Mouse (Mus musculus): ENCODE results near the gene Spred2. TPM values are rescaled to one million over a fixed set of nuclear protein-coding genes. Genes with fewer than 3 reads are reported as not detected.
"Not testable (repeated sequence)": the region's sequence is repeated elsewhere in the genome, so short reads cannot be mapped to it uniquely, and the experiment has no call there.

The Spred2 gene
- polyA plus RNA-seq, 1 experiment from 2014 or later = 4.7 TPM

- Histone ChIP-seq H3K36me3 (peaks cover 76% of the 10 kb centered on the region), H3K27me3 (ENCODE audit: insufficient read depth, poor library complexity, severe bottlenecking) (no peaks in the 10 kb centered on the region), H3K4me3 (no peak overlapping the region), H3K9me3 (peaks cover 36% of the 10 kb centered on the region), H3K27ac (no peak overlapping the region), H3K4me1 (replicated peaks) (no peaks in the 10 kb centered on the region)
- DNase-seq (ENCODE audit: low spot score) = no peak
- 91% methylated on average over 14 of the region's 14 CpGs for WGBS
Measured at GRCm38 (mm10) chr11:20022911-20023482, 98.8 kb downstream of the Spred2 start.

- H3K36me3 ChIP-seq = peaks cover 47% of the 10 kb centered on the region
- 61% methylated on average over 11 of the region's 11 CpGs for WGBS
- DNase-seq (ENCODE audit: low spot score) = no peak
- H3K4me1 ChIP-seq (replicated peaks) = no peaks in the 10 kb centered on the region
- H3K27me3 ChIP-seq (ENCODE audit: insufficient read depth, poor library complexity, severe bottlenecking) = no peaks in the 10 kb centered on the region
- peaks cover 9% of the 10 kb centered on the region for H3K9me3 ChIP-seq
- H3K4me3 ChIP-seq = no peak overlapping the region
- no peak overlapping the region for H3K27ac ChIP-seq
Measured at GRCm38 (mm10) chr11:20025899-20026298, 101.7 kb downstream of the Spred2 start.

- no peaks in the 10 kb centered on the region for H3K4me1 ChIP-seq (replicated peaks)
- H3K9me3 ChIP-seq = no peaks in the 10 kb centered on the region
- no peak overlapping the region for H3K4me3 ChIP-seq
- H3K27me3 ChIP-seq (ENCODE audit: insufficient read depth, poor library complexity, severe bottlenecking) = no peaks in the 10 kb centered on the region
- no peak for DNase-seq (ENCODE audit: low spot score)
- H3K27ac ChIP-seq = no peak overlapping the region
- H3K36me3 ChIP-seq = peaks cover 29% of the 10 kb centered on the region
- 83% methylated on average over 9 of the region's 9 CpGs for WGBS
Measured at GRCm38 (mm10) chr11:20027719-20028118, 103.5 kb downstream of the Spred2 start.

- Histone ChIP-seq H3K4me1 (replicated peaks) (no peaks in the 10 kb centered on the region), H3K4me3 (no peak overlapping the region), H3K27ac (no peak overlapping the region), H3K36me3 (peaks cover 22% of the 10 kb centered on the region), H3K9me3 (no peaks in the 10 kb centered on the region), H3K27me3 (ENCODE audit: insufficient read depth, poor library complexity, severe bottlenecking) (no peaks in the 10 kb centered on the region)
- DNase-seq (ENCODE audit: low spot score) = no peak
- WGBS = 87% methylated on average over 6 of the region's 6 CpGs
Measured at GRCm38 (mm10) chr11:20028396-20028795, 104.2 kb downstream of the Spred2 start.

GRCm38 (mm10) chr11:20029014-20029413 is 104.8 kb downstream of the Spred2 start:
- no peaks in the 10 kb centered on the region for H3K27me3 ChIP-seq (ENCODE audit: insufficient read depth, poor library complexity, severe bottlenecking)
- no peak overlapping the region for H3K4me3 ChIP-seq
- no peaks in the 10 kb centered on the region for H3K4me1 ChIP-seq (replicated peaks)
- peaks cover 20% of the 10 kb centered on the region for H3K36me3 ChIP-seq
- H3K9me3 ChIP-seq = no peaks in the 10 kb centered on the region
- WGBS = 94% methylated on average over 4 of the region's 4 CpGs
- H3K27ac ChIP-seq = no peak overlapping the region
- DNase-seq (ENCODE audit: low spot score) = no peak

GRCm38 (mm10) chr11:20030973-20031372 is 106.8 kb downstream of the Spred2 start:
- WGBS = 90% methylated on average over 5 of the region's 5 CpGs
- H3K4me3 ChIP-seq; DNase-seq (ENCODE audit: low spot score); H3K36me3 ChIP-seq; H3K27me3 ChIP-seq (ENCODE audit: insufficient read depth, poor library complexity, severe bottlenecking); H3K4me1 ChIP-seq (replicated peaks); H3K9me3 ChIP-seq; H3K27ac ChIP-seq: not testable (repeated sequence)

GRCm38 (mm10) chr11:20031536-20031935 is 107.4 kb downstream of the Spred2 start:
- DNase-seq (ENCODE audit: low spot score) = peak; percentile 48
- Histone ChIP-seq H3K9me3 (no peaks in the 10 kb centered on the region), H3K27ac (no peak overlapping the region), H3K36me3 (no peaks in the 10 kb centered on the region), H3K27me3 (ENCODE audit: insufficient read depth, poor library complexity, severe bottlenecking) (no peaks in the 10 kb centered on the region), H3K4me3 (no peak overlapping the region), H3K4me1 (replicated peaks) (peaks cover 9% of the 10 kb centered on the region)
- WGBS = 38% methylated on average over 8 of the region's 8 CpGs

GRCm38 (mm10) chr11:20033541-20034160 is 109.5 kb downstream of the Spred2 start:
- no peaks in the 10 kb centered on the region for H3K27me3 ChIP-seq (ENCODE audit: insufficient read depth, poor library complexity, severe bottlenecking)
- H3K4me3 ChIP-seq = no peak overlapping the region
- 73% methylated on average over 6 of the region's 6 CpGs for WGBS
- DNase-seq (ENCODE audit: low spot score) = no peak
- H3K36me3 ChIP-seq = no peaks in the 10 kb centered on the region
- peaks cover 11% of the 10 kb centered on the region for H3K4me1 ChIP-seq (replicated peaks)
- H3K9me3 ChIP-seq = no peaks in the 10 kb centered on the region
- H3K27ac ChIP-seq = no peak overlapping the region

- H3K27me3 ChIP-seq (ENCODE audit: insufficient read depth, poor library complexity, severe bottlenecking) = no peaks in the 10 kb centered on the region
- no peak overlapping the region for H3K4me3 ChIP-seq
- H3K36me3 ChIP-seq = no peaks in the 10 kb centered on the region
- DNase-seq (ENCODE audit: low spot score) = no peak
- H3K9me3 ChIP-seq = no peaks in the 10 kb centered on the region
- peaks cover 15% of the 10 kb centered on the region for H3K4me1 ChIP-seq (replicated peaks)
- H3K27ac ChIP-seq = no peak overlapping the region
- WGBS = 79% methylated on average over 14 of the region's 14 CpGs
Measured at GRCm38 (mm10) chr11:20034337-20034947, 110.3 kb downstream of the Spred2 start.

GRCm38 (mm10) chr11:20035343-20035928 is 111.3 kb downstream of the Spred2 start:
- 0 out of 2 replicates have a peak overlapping the region, but pooled peaks have one; percentile 35 for H3K27ac ChIP-seq
- H3K4me3 ChIP-seq = no peak overlapping the region
- H3K9me3 ChIP-seq = no peaks in the 10 kb centered on the region
- no peaks in the 10 kb centered on the region for H3K36me3 ChIP-seq
- H3K4me1 ChIP-seq (replicated peaks) = peaks cover 15% of the 10 kb centered on the region
- WGBS = 62% methylated on average over 11 of the region's 11 CpGs
- no peaks in the 10 kb centered on the region for H3K27me3 ChIP-seq (ENCODE audit: insufficient read depth, poor library complexity, severe bottlenecking)
- no peak for DNase-seq (ENCODE audit: low spot score)

GRCm38 (mm10) chr11:20035972-20036371 is 111.8 kb downstream of the Spred2 start:
- H3K4me3 ChIP-seq = no peak overlapping the region
- 0 out of 2 replicates have a peak overlapping the region, but pooled peaks have one; percentile 35 for H3K27ac ChIP-seq
- DNase-seq (ENCODE audit: low spot score) = no peak
- H3K4me1 ChIP-seq (replicated peaks) = peaks cover 16% of the 10 kb centered on the region
- no peaks in the 10 kb centered on the region for H3K36me3 ChIP-seq
- no peaks in the 10 kb centered on the region for H3K27me3 ChIP-seq (ENCODE audit: insufficient read depth, poor library complexity, severe bottlenecking)
- no peaks in the 10 kb centered on the region for H3K9me3 ChIP-seq
- 68% methylated on average over 7 of the region's 7 CpGs for WGBS

GRCm38 (mm10) chr11:20037739-20038138 is 113.6 kb downstream of the Spred2 start:
- Histone ChIP-seq H3K36me3 (no peaks in the 10 kb centered on the region), H3K27ac (no peak overlapping the region), H3K27me3 (ENCODE audit: insufficient read depth, poor library complexity, severe bottlenecking) (no peaks in the 10 kb centered on the region), H3K9me3 (no peaks in the 10 kb centered on the region), H3K4me3 (no peak overlapping the region), H3K4me1 (replicated peaks) (peaks cover 29% of the 10 kb centered on the region)
- no peak for DNase-seq (ENCODE audit: low spot score)
- 90% methylated on average over 4 of the region's 4 CpGs for WGBS

- 44% methylated on average over 8 of the region's 8 CpGs for WGBS
- DNase-seq (ENCODE audit: low spot score) = no peak
- no peak overlapping the region for H3K27ac ChIP-seq
- no peaks in the 10 kb centered on the region for H3K9me3 ChIP-seq
- H3K4me3 ChIP-seq = no peak overlapping the region
- H3K36me3 ChIP-seq = no peaks in the 10 kb centered on the region
- peaks cover 36% of the 10 kb centered on the region for H3K4me1 ChIP-seq (replicated peaks)
- H3K27me3 ChIP-seq (ENCODE audit: insufficient read depth, poor library complexity, severe bottlenecking) = no peaks in the 10 kb centered on the region
Measured at GRCm38 (mm10) chr11:20038723-20039122, 114.5 kb downstream of the Spred2 start.
